Mouse (Mus musculus): Measurements from ENCODE around the gene Tbc1d2.

GRCm38 (mm10) chr4:46614641-46615040 lies 35.4 kb downstream of the Tbc1d2 start:
- TF ChIP-seq POLR2A (IDR thresholded peaks at IDR 0.05; ENCODE audit: low read depth, low read length), result no peak
- TF ChIP-seq CTCF (conservative IDR thresholded peaks at IDR 0.05; ENCODE audit: insufficient read depth, insufficient read length, low read depth, low read length), result no peak
